Mouse (Mus musculus): ENCODE data around the gene Nudt22.

GRCm38 (mm10) chr19:6992011-6992858 lies 3.7 kb downstream of the Nudt22 start, which contains the start of gene Dnajc4:
- 0 out of 2 replicates have a peak, but pooled peaks have one; percentile 7 for TF ChIP-seq CTCF (IDR thresholded peaks at IDR 0.05; ENCODE audit: extremely low read depth, insufficient read depth, insufficient read length, insufficient replicate concordance)
- TF ChIP-seq POLR2A (IDR thresholded peaks at IDR 0.05; ENCODE audit: low read depth, low read length): peak; percentile 19

All from spleen, adult 2 months (tissue).